Mouse (Mus musculus): ENCODE data around the gene Sdr9c7. TPM values are rescaled to one million over a fixed set of nuclear protein-coding genes. Genes with fewer than 3 reads are reported as not detected.
"Not testable (repeated sequence)": the region's sequence is repeated elsewhere in the genome, so short reads cannot be mapped to it uniquely, and the experiment has no call there.

Gene Sdr9c7
- total RNA-seq, 2 experiments from 2014 or later, result not detected

GRCm38 (mm10) chr10:127904718-127905446 is 6.6 kb downstream of the Sdr9c7 start:
- no peak for ATAC-seq (replicated peaks; ENCODE audit: low FRiP score, poor library complexity, severe bottlenecking)

GRCm38 (mm10) chr10:127906138-127906537 is 7.8 kb downstream of the Sdr9c7 start:
- ATAC-seq (replicated peaks; ENCODE audit: low FRiP score, poor library complexity, severe bottlenecking), result no peak

- ATAC-seq (replicated peaks; ENCODE audit: low FRiP score, poor library complexity, severe bottlenecking), result no peak
Measured at GRCm38 (mm10) chr10:127907386-127907951, 9.2 kb downstream of the Sdr9c7 start.

GRCm38 (mm10) chr10:127915578-127915977 is 17.3 kb downstream of the Sdr9c7 start:
- ATAC-seq (replicated peaks; ENCODE audit: low FRiP score, poor library complexity, severe bottlenecking), result no peak

GRCm38 (mm10) chr10:127917183-127917582 is 18.9 kb downstream of the Sdr9c7 start:
- not testable (repeated sequence) for ATAC-seq (replicated peaks; ENCODE audit: low FRiP score, poor library complexity, severe bottlenecking)

GRCm38 (mm10) chr10:127917651-127918050 is 19.3 kb downstream of the Sdr9c7 start:
- ATAC-seq (replicated peaks; ENCODE audit: low FRiP score, poor library complexity, severe bottlenecking), result no peak

- no peak for ATAC-seq (replicated peaks; ENCODE audit: low FRiP score, poor library complexity, severe bottlenecking)
Measured at GRCm38 (mm10) chr10:127922241-127922640, 23.9 kb downstream of the Sdr9c7 start.

GRCm38 (mm10) chr10:127923024-127923423 is 24.7 kb downstream of the Sdr9c7 start:
- ATAC-seq (replicated peaks; ENCODE audit: low FRiP score, poor library complexity, severe bottlenecking), result no peak

- ATAC-seq (replicated peaks; ENCODE audit: low FRiP score, poor library complexity, severe bottlenecking), result no peak
Measured at GRCm38 (mm10) chr10:127924597-127925378, 26.5 kb downstream of the Sdr9c7 start.

- ATAC-seq (replicated peaks; ENCODE audit: low FRiP score, poor library complexity, severe bottlenecking), result no peak
Measured at GRCm38 (mm10) chr10:127927737-127928136, 29.4 kb downstream of the Sdr9c7 start.

- no peak for ATAC-seq (replicated peaks; ENCODE audit: low FRiP score, poor library complexity, severe bottlenecking)
Measured at GRCm38 (mm10) chr10:127932290-127932926, 34.1 kb downstream of the Sdr9c7 start.

- ATAC-seq (replicated peaks; ENCODE audit: low FRiP score, poor library complexity, severe bottlenecking), result no peak
Measured at GRCm38 (mm10) chr10:127936271-127936670, 38.0 kb downstream of the Sdr9c7 start.

- no peak for ATAC-seq (replicated peaks; ENCODE audit: low FRiP score, poor library complexity, severe bottlenecking)
Measured at GRCm38 (mm10) chr10:127936747-127937409, 38.6 kb downstream of the Sdr9c7 start.

- no peak for ATAC-seq (replicated peaks; ENCODE audit: low FRiP score, poor library complexity, severe bottlenecking)
Measured at GRCm38 (mm10) chr10:127937428-127938010, 39.2 kb downstream of the Sdr9c7 start.

- not testable (repeated sequence) for ATAC-seq (replicated peaks; ENCODE audit: low FRiP score, poor library complexity, severe bottlenecking)
Measured at GRCm38 (mm10) chr10:127939667-127940066, 41.3 kb downstream of the Sdr9c7 start.

GRCm38 (mm10) chr10:127945432-127946064 is 47.2 kb downstream of the Sdr9c7 start:
- ATAC-seq (replicated peaks; ENCODE audit: low FRiP score, poor library complexity, severe bottlenecking), result peak; percentile 70; the same call in 1 of the 2 replicates

GRCm38 (mm10) chr10:127949596-127950130 is 51.3 kb downstream of the Sdr9c7 start:
- no peak for ATAC-seq (replicated peaks; ENCODE audit: low FRiP score, poor library complexity, severe bottlenecking)

GRCm38 (mm10) chr10:127951390-127951789 is 53.1 kb downstream of the Sdr9c7 start:
- no peak for ATAC-seq (replicated peaks; ENCODE audit: low FRiP score, poor library complexity, severe bottlenecking)

- no peak for ATAC-seq (replicated peaks; ENCODE audit: low FRiP score, poor library complexity, severe bottlenecking)
Measured at GRCm38 (mm10) chr10:127951821-127952220, 53.5 kb downstream of the Sdr9c7 start.
